Mouse (Mus musculus) frontal cortex, adult (tissue): ENCODE measurements around the gene Nufip1.

Experiments
- ATAC-seq: cut with Nextera tagmentation; 2 replicates; pipeline ENCODE4 v1.9.2; 2017; ENCODE audit warnings: mild to moderate bottlenecking, moderate library complexity, mixed read lengths; ENCODE audit not compliant: low TSS enrichment

Nufip1 gene

GRCm38 (mm10) chr14:76179343-76179742 is 68.7 kb downstream of the Nufip1 start:
- ATAC-seq: no peak

- no peak for ATAC-seq
Measured at GRCm38 (mm10) chr14:76185358-76185757, 74.7 kb downstream of the Nufip1 start.

GRCm38 (mm10) chr14:76186299-76186698 is 75.6 kb downstream of the Nufip1 start:
- no peak for ATAC-seq
